Mouse (Mus musculus) testis, adult 2 months (tissue): Measurements from ENCODE around the gene Mast3.

ENCODE experiments used
- CTCF ChIP-seq: fragments of 200-500 bp; IDR thresholded peaks from 2 replicates; pipeline ENCODE4 v1.5.1; 2012; ENCODE audit warnings: low read depth, mild to moderate bottlenecking, inconsistent platforms, low read length, moderate library complexity; ENCODE audit not compliant: control insufficient read depth, insufficient read depth, insufficient replicate concordance
- POLR2A ChIP-seq: fragments of 200-500 bp; IDR thresholded peaks from 2 replicates; pipeline ENCODE4 v1.6.1; 2012; ENCODE audit warnings: low read depth, mild to moderate bottlenecking, inconsistent platforms, low read length, moderate library complexity; ENCODE audit not compliant: control insufficient read depth

DNA sequence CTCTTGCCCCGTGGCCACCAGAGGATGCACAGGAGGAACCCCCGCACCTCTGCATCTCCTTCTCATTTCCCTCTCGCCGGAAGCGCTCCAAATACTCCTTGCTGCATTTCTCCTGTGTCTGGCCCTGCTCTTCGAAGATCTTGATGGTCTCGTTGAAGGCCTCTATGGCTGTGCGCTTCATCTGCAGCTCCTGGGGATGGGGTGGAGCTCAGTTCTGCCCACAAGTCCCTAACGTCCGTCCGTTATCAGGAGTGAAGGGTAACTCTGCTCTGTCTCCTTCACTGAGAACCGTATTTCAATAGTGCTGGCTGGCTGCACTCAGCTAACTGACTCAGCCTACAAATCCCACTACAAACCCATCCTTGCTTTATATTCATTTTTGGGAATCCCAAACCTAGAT lies 35.0 kb downstream of the Mast3 start:
- no peak for TF ChIP-seq CTCF
- TF ChIP-seq POLR2A: no peak
